Mouse (Mus musculus) CH12.LX (cell line): ENCODE data around the gene Scn9a.

Experiments
- MAX ChIP-seq: IDR thresholded peaks from 2 replicates; pipeline ENCODE4 v1.6.1; 2011; ENCODE audit warnings: low read length, improper control_type of control experiment
- SIN3A ChIP-seq: IDR thresholded peaks from 2 replicates; pipeline ENCODE4 v1.6.1; 2012; ENCODE audit warnings: low read length, improper control_type of control experiment, inconsistent platforms
- USF1 ChIP-seq: IDR thresholded peaks from 2 replicates; pipeline ENCODE4 v1.6.1; 2014; ENCODE audit warnings: low read depth, mild to moderate bottlenecking, inconsistent platforms, low read length, improper control_type of control experiment

GRCm38 (mm10) chr2:66440711-66441110, 194.1 kb downstream of the Scn9a start, which contains the start of gene Scn1a:
- TF ChIP-seq MAX: no peak
- TF ChIP-seq SIN3A: no peak
- TF ChIP-seq USF1: no peak
